Mouse (Mus musculus) gastrocnemius, postnatal 36 days (tissue): Measurements from ENCODE around the gene Fanca. TPM values are rescaled to one million over a fixed set of nuclear protein-coding genes. Genes with fewer than 3 reads are reported as not detected.
A peak's percentile ranks its signal among the peaks of the same experiment; 100 is the strongest.
"Not testable (repeated sequence)": the region's sequence is repeated elsewhere in the genome, so short reads cannot be mapped to it uniquely, and the experiment has no call there.

Experiments used
- DNase-seq, 2 experiments: peaks; one replicate each; pipeline ENCODE4 v3.0.0; 2022
- intact Hi-C: fragments of 180-260 bp; cut with DNase I; formaldehyde crosslinking; loops from one replicate; pipeline ENCODE4 v1.15.1; 2025
- total RNA-seq, 2 experiments: library from RNA; stranded (reverse); gene quantifications; 2 replicates each; pipeline ENCODE4 v1.2.3; 2021

The Fanca gene
- total RNA-seq, 2 experiments from 2014 or later, result 0.28 to 0.42 TPM

DNA sequence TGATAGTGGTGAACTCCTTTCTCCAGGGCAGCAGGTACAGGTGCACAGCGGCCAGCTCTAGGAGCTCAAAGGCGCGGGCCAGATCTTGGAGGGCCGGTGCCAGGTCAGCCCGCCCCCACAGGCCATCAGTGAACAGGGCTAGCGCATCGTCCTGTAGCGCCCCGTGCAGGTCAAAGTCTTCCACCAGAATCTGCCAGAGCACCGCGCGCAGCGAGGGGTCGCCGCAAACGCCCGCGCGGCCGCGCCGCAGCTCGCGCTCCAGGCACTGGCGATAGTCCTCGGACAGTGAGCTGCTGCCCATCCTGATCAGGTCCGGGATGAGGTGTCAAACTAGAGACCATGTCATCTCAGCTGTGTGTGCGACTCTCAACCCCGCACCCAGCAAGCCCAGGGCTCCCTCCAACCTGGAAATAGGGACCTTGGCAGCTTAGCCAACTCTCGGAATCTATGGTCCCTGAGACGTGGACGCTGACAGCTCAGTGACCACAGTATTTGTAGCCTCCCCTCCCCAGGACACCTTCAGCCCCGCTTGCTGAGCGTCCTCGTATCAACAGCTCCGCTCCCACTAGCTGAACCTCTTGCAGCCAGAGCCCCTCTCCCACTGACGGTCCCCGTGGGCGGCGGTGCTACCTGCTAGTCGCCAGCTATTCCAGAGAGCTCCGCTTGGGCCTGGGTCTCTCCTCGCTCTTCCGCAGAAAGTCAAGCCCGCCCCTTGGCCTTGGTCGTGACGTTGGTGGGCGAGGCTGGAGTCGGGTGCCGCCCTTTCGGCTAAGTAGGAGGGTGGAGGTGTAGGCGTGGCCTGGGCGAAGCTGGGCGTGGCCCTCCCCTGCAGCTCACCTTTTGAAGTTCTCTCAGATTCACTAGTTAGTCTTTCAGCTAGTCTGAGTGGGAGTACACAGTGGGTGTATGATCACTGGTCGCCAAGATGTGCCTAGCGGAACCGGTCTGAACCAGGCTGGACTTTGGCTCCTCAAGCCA lies 82.6 kb downstream of the Fanca start, which contains the start of gene Spata2l:
TSS of gene Spata2l (minus strand) at position 714 of the 978 bp plus-strand sequence.
- intact Hi-C loops, result no loop called here
- peak; percentile 75 to 77 for DNase-seq

DNA sequence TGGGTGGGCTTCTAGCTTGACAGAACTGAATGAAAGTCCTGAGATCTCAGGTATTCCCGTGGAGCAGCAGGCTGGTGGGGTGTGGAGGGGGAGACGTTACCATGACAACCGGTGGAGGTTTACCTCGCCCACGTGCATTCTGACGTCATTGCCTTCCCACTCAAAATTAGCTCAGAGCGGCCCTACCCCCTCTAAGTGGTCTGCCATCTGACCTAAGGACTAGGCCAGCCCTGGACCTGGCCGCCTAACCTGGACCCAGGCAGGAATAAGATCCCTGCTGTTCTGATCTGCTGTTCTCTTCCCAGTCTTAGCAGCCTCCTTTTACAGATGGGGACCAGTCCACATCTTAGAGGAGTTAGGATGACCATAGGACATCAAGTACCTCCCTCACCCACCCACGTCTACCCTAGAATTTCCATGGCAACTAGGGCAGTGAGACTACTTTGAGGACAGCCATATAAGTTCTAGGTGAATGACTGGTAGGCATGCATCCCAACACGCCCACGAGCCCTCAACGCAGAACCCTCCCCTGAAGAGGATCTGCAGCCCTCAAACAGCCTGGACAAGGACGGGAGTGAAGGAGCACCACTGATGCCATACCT lies 83.4 kb downstream of the Fanca start:
- DNase-seq, result no peak
- intact Hi-C loops, result no loop called here

DNA sequence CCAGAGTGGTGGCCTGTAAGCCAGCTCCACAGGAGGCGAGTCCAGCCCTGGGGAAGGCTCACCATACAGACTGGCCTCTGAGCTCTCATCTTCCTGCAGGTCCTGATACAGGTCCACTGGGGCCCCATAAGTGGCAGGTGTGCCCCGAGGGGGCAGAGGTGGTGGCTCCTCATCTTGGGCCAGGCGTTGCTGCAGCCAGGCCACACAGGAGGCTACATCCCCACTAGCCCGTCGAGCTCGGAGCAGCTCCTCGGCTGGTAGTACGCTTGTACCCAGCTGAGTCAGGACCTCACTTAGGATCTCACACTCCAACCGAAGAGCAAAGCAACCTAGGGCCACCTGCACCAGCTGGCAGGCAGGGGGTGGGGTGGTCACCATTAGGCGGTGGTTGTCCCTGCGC lies 84.6 kb downstream of the Fanca start:
- DNase-seq, result no peak
- intact Hi-C loops, result no loop called here

DNA sequence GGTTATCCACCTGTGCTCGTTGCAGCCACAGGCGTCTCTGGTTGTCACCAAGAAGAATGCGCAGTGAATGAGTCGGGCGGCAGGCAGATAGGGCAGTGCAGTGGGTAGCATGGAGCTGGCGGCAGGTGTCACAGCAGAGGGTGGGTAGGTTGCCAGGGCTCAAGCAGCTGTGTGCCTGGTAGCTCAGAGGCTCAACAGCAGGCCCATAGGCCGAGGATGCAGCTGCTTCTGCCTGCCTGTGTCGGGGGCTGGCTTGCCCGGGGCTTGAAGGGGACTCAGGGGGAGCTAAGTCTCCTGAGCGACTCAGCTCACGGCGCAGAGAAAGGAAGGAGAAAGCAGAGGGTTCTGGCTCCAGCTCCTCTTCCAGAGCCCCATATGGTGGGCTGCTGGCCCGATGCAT lies 85.1 kb downstream of the Fanca start:
- intact Hi-C loops, result no loop called here
- DNase-seq, result no peak

DNA sequence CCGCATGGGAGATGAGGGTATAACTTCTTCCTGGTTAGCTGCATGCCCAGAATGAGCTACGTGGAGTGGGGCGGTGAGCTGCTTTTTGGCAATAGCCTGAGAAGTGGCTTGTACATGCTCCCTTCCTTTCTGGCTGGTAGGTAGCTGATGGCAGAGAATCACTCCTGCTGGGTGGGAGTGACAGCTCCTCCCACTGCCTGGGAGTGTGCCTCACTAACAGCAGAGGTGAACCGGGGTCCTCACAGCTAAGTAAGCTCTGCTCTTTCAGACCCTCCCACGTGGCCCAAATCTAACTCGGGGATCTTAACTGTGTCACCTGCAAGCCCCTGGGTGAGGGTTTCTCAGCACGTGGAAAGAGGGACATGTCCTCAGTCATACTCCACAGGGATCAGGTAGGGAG lies 85.8 kb downstream of the Fanca start:
- intact Hi-C loops, result no loop called here
- DNase-seq, result no peak

DNA sequence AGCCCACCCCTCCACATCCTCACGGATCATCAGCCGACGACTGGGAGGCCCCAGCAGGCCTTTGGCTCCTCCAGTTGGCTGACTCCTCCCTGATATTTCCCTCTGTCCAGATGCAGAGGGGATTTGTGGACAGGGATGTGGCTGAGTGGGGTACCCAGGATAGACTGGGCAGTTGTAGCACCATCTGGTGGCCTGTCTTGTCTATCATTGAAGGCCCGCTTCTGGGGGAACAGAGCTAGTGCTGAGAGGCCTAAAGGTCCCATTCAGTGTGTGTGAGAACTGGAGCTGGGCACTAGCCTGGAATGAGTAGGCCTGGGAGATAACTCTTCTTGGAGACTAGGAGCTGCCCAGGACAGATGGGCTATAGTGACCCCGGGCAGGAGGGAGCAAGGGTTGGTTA lies 86.6 kb downstream of the Fanca start:
- no peak for DNase-seq
- intact Hi-C loops, result no loop called here

DNA sequence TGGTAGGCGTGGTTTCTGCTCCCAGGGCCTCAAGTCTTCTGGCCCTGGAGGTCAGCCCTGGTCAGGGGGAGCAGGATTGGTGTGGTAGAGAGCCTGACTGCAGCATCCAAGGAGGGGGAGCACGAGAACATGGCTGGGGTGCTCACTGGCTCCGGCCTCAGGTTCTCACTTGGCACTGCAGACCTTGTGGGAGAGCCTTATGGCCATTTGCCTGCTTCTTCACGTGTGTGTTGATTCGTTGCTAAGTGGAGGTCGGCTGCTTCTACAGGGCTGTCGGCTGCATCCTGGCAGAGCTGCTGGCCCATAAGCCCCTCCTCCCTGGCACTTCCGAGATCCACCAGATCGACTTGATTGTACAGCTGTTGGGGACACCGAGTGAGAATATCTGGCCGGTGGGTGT lies 88.0 kb downstream of the Fanca start:
- DNase-seq, intact Hi-C loops: not testable (repeated sequence)

DNA sequence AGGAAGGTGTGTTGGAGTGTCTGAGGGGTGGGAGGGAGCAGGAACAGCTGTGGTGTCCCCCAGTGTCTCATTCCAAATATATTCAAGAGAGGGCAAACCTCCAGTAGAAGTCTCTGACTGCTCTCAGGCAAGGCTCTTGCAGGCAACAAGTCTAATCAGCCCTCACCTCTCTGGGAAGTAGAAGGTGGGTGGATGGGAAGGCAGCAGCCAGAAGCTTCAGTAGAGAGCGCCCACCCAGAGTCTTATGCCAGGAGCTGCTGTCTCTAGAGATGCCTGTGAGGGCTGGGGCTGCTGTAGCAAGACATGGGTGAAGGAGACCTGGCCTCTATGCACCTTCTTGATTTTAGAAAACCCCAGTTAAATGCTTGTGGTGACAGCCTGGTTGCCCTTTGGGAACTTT lies 90.0 kb downstream of the Fanca start:
- intact Hi-C loops, result no loop called here
- DNase-seq, result no peak

DNA sequence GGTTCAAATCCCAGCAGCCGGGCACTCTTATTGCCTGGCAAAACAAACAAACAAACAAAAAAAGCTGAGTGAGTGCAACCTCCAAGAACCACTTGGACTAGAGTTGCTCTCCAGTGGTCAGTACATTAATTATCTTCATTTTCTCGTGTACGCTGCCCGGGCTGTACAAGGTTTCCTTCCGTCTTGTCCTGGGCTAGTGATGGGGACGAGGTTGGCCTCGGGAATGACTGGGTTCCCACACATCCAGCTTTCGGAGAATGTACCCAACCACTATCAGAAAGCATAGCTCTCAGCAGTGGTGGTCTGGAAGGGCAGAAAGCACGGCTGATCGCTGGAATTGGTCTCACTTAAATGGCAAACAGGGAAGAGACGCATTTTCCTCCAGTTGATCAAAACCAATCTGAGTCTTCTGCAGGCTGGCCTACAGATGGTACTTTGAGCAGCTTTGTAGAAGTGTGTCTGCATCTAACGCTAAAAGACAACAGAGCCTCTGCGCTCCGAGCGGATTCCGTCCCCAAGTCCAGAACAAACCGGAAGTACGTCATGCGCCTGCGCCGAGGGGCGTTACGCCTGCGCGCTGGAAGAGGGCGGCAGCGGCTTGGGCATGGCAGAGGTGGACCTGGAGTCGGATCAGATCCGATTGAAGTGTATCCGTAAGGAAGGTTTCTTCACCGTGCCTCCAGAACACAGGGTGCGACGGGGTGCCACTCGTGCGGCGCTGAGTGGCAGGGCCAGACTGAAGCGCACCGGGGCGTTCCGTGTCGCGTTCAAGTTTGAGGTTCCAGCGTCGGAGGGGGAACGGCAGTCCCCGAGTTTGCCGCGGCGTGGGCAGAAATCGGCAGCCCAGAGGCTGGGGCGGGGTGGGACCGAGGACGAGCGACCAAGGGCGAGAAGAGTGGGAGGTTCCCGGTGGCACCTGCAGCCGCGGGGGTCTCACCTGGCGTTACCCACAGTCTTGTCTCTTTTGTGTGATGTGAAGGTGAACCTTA lies 93.8 kb downstream of the Fanca start, which contains the start of gene Cdk10:
TSS of gene Cdk10 (plus strand) at position 565 of the 989 bp plus-strand sequence.
- DNase-seq, result peak; percentile 88
- intact Hi-C loops, result no loop called here

DNA sequence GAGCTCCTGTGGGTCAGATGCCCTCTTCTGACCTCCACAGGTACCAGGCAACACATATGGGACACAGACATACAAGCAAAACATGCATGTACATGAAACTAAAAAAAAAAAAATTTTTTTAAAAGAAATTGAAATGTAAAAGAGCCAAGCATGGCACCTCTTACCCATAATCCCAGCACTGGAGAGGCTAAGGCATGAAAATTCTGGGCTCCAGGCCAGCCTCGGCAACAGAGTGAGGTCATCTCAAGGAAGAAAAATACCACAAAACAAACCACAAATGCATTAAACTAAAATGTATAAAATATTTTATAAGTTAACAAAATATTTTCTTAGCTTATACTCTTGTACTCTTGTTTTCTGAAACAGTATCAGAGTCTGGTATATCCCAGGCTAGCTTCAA lies 97.5 kb downstream of the Fanca start:
- intact Hi-C loops, result no loop called here
- DNase-seq, result no peak

Other genes starting within 250 kb of the Fanca start
- 100 to 1,000 TPM; 328 to 417 TPM for gene Rpl13, start 216.2 kb downstream of the Fanca start, total RNA-seq
- gene Cpne7, start 201.2 kb downstream of the Fanca start, total RNA-seq, result under 1 TPM in 1 of 2 experiments, not detected in 1; 0.23 TPM
- gene Sult5a1, start 160.3 kb downstream of the Fanca start, total RNA-seq, result 1 to 10 TPM; 2.8 to 3.0 TPM
- gene Dpep1, start 132.3 kb downstream of the Fanca start, total RNA-seq, result 10 to 100 TPM; 11.7 to 14.6 TPM
- 10 to 100 TPM; 47.8 to 49.7 TPM for gene Chmp1a, start 105.8 kb downstream of the Fanca start, total RNA-seq
- 1 to 10 TPM in 1 of 2 experiments, under 1 TPM in 1; 0.72 to 1.2 TPM for gene Spata33, start 105.7 kb downstream of the Fanca start, total RNA-seq
- gene Cdk10, start 93.7 kb downstream of the Fanca start, total RNA-seq, result 10 to 100 TPM; 10.6 to 12.7 TPM
- gene Spata2l, start 82.3 kb downstream of the Fanca start, total RNA-seq, result 1 to 10 TPM; 1.3 to 1.4 TPM
- gene Zfp276, start 64.4 kb downstream of the Fanca start, total RNA-seq, result 1 to 10 TPM; 5.0 to 5.1 TPM
- gene Vps9d1, start 64.2 kb downstream of the Fanca start, total RNA-seq, result 10 to 100 TPM; 16.3 to 17.8 TPM
- under 1 TPM in 1 of 2 experiments, not detected in 1; 0.27 TPM for gene Spire2, start 14.1 kb upstream of the Fanca start, total RNA-seq
- 100 to 1,000 TPM; 136 to 137 TPM for gene Tcf25, start 55.2 kb upstream of the Fanca start, total RNA-seq
- gene Mc1r, start 88.5 kb upstream of the Fanca start, total RNA-seq, result not detected
- gene Tubb3, start 92.8 kb upstream of the Fanca start, total RNA-seq, result under 1 TPM in 1 of 2 experiments, not detected in 1; 0.20 TPM
- 10 to 100 TPM; 35.7 to 40.3 TPM for gene Def8, start 105.0 kb upstream of the Fanca start, total RNA-seq
- gene Afg3l1, start 159.3 kb upstream of the Fanca start, total RNA-seq, result 10 to 100 TPM; 34.6 to 38.2 TPM
- gene Dbndd1, start 196.9 kb upstream of the Fanca start, total RNA-seq, result not detected
- gene Gas8, start 200.3 kb upstream of the Fanca start, total RNA-seq, result 1 to 10 TPM; 3.7 to 4.6 TPM